Mouse (Mus musculus) c-Kit-positive CD71-negative TER-119-negative erythroid progenitor cells, embryonic 14.5 days (primary cell): ENCODE data around the gene Muc13.

ENCODE experiments used
- DNase-seq: peaks from one replicate; pipeline ENCODE4 v3.0.0-alpha.2; 2013; ENCODE audit warnings: low read depth

Muc13 gene

DNA sequence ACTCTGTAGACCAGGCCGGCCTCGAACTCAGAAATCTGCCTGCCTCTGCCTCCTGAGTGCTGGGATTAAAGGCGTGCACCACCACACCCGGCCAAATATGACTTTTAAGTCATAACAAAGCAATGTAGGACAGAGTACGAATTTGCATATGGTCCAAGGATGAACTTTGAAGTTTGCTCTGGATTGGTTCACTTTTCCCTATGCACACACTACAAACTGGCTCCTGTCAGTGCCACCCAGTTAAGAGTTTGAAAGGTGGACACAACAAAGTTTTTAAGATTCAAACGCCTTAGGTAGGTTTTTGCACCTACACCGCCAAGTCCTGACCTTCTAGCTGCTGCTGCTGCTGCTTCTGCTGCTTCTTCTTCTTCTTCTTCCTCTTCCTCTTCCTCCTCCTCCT, 34.7 kb downstream of the Muc13 start:
- no peak for DNase-seq

DNA sequence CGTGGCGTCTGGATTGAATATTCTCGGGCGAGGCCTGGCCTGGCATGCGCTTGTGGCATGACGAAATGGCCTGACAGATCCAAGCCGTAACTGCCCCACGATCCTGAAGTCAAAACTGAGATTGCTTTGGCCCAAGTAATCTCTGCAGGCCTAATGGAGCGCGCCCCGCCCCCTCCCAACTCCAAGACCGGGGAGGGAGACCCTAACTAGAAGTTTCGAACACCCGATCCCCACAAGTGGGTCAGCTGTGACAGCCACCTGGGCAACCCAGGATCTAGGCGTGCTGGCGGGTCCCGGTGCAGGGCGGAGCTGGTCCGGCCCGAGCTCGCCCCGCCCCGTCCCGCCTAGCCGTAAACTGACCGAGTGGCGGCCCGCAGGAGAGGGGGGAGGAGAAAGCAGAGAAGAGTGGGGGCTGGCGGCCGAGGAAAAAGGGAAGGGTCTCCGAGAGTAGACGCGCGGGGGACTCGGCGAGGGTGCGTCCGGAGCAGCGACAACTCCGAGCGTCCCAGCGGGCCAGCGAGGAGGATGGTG, 35.5 kb downstream of the Muc13 start, which contains the start of gene Itgb5:
Gene Itgb5, plus strand, starts transcription at position 365 of the 531 bp plus-strand sequence.
- DNase-seq: no peak

DNA sequence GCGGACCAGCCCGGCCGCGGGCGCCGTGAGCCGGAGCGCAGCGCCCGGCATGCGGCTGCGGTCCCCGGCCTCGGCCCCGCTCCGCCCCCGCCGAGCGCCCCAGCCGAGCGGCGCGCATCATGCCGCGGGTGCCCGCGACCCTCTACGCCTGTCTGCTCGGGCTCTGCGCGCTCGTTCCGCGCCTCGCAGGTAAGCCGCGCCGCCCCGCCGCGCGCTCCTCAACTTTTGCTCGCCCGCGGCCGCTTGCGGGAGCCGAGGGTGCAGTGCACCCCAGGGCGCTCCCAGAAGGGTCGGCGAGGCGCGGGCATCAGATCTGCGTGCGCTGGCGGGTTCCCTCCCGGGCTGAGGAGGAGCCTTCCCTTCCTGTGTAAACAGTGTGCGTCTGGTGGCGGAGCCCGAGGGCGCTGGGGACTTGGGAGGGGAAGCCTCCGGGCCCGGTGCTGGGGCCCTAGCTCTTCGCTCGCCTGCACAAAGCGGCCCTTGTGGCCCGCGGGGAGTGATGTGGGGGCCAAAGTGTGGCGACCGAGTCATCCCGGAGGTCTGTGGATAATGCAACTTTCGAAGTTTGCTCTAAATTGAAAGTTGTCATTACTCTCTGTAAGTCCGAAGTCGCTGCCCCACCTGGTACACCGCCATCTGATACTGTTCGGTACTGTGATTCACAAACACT, 36.1 kb downstream of the Muc13 start:
- no peak for DNase-seq

DNA sequence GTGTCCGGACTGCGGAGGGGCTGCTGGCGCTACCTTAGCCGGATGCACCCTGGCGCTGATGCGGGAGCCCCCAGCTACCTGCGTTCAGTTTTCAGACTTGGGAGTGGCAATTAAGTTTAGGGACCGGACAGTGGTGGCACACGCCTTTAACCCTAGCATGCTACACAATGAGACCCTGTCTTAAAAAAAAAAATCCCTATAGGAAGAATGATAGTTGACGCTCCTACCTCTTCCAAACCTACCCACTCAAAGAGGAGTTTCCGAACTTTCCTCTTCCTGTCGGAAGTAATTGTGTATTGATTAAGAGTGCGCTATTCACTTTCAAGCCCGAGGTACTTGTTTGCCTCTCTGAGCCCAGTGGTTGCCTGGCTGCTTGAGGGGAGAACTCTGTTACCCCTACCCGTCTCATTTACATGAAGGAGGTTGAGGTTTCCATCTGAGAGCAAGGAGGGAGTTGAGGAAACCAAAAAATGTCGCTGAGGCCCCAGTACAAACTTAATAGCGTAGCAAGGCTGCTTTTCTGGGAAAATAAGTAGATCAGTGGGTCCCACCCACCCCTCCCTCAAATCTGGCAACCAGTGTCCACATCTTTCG, 36.8 kb downstream of the Muc13 start:
- no peak for DNase-seq

DNA sequence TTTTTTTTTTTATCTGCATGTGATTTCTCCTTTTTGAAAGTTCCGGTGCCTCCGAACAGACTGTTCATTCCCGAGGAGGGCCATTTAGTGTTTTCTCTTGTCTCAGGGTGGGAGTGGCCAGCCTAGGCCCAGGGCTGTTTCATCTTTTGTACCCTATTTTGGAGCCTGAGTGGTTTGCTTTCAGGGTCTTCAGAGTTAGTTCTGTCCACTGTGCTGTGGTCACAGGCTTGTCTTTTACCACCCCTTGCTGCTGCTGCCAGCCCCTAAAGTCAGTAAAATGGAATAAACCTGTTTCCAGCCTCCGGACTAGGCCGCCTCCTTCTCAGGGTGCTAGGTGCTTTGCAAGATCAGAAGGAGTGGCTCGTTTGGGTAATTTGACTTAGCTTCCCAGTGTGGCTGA, 38.2 kb downstream of the Muc13 start:
- DNase-seq: no peak

DNA sequence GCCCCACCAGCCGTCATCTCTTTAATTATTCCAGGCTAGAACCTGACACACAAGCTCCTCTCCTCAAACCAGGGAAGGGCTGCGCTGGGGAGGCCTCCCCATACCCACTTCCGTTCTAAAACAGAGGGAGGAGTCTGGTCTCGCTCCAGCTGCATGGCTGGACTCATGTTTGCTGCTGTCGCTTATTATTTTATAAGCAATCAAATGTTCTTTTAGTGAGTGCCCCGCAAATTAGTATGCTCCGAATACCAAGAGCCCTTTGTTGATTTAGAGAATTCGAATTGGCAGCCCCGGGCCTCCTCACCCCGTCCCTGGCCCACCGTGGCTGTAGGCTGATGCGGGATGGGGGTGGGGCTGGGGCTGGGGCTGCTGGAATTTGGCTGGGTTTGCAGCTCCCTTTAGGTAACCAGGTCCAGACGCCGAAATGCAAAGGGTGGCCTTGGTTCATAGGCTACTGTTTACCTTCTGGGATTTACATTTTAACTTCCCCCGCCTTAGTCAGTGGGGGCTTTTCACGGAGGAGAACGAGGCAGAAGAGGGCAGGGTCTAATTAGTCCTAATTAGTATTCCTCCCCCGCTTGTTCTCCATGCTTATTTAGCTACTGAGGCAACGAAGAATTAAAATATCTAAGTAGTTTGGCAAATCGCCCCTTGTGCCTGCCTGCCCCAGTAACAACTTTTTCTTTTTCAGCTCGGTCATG, 39.0 kb downstream of the Muc13 start:
- no peak for DNase-seq

DNA sequence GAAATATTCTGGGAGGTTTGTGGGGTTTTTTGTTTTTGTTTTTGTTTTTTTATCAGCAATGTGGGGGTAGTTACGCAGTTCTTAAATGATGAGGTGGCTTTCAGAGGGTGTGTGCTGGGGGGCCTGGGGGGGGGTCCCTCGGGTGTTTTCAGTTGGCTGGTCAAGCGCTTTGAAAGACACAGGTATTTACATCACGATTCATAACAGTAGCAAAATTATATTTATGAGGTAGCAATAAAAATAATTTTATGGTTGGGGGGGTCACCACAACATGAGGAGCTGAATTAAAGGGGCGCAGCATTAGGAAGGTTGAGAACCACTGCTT, 39.6 kb downstream of the Muc13 start:
- no peak for DNase-seq

DNA sequence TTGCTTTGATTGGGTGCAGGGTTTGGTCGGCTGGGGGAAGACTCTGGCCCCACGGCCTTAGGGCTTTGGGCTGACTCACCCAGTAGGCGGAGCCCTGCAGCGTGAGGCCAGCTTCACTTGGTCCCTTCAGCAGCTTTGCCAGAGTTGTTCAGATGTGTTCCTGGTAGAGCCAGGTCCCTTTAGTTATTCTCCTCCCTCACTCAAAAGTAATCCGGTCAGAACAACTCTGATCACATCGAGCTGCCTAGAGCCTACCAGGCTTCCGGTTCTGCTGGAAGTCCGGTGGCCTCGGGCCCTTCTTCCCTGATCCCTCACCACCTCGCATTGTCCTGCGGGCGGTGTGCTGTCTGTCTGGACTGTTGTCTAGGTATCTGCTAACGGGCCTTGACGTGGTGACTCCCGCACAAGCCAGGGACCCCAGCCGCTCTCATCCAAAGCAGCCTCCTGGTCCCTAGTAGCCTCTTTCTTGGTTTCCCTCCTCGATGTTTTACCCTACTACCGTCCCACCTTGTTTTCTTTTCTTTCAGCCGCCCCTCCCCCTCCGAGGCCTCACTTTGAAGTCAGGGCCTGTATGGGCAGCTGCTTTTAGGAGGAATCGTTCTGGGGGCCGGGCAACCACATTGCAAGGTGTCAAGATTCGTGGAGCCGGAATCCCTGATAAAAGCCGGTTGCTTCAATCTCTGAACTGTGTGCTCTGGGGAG, 40.1 kb downstream of the Muc13 start:
- no peak for DNase-seq

DNA sequence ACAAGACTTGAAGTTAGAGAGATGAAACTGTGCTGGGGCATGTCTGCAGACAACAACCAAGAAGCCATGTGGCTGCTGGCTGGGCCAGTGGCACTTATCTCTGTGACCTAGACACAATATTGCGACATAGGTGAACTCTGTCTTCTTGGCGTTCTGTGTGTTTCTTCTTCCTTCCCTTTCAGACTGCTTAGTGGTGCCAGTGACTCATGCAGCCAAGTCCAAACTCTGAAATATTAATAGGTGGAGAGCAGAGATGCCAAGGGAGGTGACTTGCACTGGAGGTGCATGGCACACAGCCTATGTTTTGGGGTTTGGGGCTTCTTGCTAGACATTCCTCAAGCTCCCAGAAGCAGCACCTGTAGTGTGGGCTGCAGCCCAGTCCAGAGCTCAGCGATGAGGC, 42.8 kb downstream of the Muc13 start:
- DNase-seq: no peak

DNA sequence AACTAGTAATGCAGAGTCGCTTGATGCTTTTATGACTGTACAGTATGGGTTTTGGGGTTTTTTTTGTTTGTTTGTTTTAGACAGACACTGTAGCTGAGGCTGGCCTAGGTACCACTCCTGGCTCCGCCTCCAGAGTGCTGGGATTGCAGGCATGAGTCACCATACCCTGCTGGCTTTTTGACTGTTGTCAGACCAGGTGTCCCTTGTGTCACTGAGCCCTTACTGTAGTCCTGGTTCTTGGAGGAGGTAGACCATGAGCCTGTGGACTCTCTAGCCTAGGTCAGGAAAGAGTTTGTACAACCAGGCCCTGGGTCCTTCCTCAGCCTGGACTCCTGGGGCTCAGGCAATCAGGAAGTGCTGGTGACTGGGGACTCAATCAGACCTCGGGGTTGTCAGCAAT, 43.4 kb downstream of the Muc13 start:
- DNase-seq: no peak

DNA sequence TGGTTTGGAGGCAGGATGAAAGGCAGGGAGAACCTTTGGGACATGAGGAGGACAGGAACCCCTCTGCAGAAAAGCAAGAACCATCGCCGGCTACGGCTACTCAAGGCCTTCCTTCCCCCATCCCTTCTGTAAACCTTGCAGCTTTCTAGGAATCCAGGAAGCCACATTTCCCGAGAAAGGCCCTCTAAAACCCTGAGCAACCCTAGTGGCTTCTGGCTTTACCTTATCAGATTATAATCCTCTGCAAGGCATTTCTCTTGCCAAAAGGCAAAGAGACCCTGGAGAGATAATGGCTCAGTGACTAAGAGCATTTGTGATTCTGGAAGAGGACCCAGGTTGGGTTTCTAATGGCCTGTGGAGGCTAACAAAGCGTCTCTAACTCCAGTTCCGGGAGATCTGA, 46.8 kb downstream of the Muc13 start:
- DNase-seq: no peak

DNA sequence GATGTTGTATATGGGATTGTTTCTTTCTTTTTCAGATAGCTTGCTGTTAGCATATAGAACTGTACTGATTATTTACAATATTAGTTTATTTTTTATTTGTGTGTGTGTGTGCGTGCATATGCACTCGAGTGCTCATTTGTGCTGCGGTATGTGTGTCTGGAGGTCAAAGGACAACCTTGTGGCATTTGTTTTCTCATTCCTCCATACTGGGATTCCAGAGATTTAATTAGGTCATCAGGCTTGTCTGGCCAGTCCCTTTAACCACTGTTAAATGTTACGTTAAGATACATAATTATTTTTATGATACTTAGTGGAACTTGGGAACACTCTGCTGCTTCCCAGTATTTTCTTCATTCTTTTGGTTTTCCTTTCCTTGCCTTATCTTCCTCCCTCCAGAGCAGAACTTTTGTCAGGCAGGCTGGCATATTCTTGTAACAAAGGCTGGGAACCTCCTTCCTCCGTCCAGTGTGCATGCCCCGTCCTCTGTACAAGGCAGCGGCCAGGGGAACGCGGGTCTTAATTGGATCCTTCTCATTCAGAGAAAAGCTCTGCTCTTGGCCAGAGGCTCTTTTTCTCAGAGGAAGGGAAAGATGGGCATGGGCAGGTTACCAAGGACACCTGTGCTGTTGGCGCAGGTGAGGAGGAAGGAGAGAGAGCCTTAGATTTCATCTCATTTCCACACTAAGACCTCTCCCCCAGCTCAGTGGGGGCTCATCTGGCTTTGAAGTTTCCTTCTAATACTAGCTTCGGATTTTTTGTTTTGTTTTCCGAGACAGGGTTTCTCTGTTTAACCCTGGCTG, 48.4 kb downstream of the Muc13 start:
- no peak for DNase-seq

DNA sequence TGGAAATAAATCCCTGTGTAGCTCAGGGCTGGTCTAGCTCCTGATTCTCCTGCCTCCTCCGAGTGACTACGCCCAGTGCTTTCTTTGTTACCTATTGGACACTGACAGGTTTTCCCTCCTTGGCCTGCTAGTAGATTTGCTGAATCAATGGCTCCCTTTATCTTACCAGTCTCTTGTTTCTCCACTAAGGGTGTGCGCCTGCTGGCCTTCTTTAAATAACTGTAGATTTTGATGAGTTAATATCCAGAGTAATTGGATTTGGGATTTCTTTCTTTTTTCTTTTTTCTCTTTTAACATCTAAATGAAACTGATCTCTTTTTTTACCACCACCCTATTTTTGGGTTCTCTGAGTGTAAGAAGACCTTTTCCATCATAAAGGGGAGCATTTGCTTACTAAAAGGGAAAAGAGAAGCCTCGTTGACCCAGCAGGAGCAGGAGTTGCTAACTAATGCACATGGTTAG, 50.3 kb downstream of the Muc13 start:
- DNase-seq: no peak

DNA sequence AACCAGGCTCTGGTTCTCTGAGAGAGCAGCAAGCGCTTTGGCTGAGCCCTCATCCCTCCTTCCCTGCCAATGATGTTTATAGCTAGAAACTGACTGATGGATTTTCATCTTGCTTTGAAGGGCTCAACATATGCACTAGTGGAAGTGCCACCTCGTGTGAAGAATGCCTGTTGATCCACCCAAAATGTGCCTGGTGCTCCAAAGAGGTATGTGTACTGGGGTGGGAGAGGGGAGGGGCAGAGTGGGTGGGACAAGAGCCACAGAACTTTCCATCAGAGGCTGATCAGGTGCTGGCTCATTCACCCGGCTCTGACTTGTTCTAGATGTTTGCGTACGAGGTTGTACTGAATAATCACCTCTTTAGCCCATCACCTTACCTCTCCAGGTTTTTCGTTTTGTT, 51.0 kb downstream of the Muc13 start:
- no peak for DNase-seq

DNA sequence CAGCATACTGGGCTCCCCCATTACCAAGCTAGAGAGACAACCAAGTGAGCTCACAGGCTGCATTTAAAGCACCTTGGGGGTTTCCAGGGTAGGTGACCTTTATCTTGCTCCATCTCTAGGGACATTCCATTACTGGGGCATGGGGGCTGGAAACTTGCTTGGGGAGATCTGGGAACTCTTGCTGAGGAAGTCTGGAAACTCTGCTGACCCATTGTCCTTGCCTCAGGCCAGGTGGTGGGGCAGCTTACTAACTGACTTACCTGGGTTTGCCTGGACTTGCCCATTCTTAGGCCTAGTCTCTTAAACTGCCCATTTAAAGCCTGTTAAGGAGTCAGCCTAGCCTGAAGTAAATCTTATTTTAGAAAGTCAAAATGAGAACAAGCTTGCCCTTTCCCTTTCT, 59.4 kb downstream of the Muc13 start:
- no peak for DNase-seq

DNA sequence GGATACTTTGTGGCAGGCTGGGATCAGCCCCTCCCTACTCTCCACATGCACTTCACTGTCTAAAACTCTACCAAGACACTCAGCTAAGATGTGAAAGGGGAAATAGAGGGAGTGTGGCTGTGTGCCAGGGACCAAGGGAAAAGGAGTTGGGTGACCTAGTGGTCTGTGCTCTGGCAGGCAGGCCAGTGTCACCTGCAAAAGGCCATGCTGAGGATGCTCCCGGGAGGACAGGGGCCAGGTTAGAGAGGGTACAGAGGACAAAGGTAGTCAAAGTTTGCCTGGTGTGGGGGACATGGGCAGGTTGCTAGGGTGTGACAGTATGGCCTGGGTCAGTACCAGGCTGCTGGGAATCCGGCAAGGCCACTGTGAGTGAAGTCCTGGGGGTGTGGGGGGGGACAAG, 64.9 kb downstream of the Muc13 start:
- DNase-seq: no peak

DNA sequence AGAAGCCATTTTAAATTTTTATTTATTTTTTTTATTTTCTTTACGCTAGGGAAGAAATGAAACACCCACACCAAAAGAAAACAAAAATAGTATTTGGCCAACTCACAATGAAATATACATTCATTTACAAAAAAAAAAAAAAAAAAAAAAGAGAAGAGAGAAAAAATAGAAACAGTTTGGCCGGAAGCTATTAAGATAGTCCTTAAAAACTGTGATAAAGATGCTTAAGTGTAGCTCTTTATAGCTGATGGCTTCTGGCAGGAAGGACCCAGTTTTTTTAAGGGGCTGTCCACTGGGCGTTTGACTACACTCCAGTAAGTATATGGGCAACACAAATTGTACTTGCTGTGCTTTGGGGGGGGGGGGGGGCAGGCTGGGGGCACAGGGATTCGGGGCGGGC, 65.5 kb downstream of the Muc13 start:
- DNase-seq: no peak

DNA sequence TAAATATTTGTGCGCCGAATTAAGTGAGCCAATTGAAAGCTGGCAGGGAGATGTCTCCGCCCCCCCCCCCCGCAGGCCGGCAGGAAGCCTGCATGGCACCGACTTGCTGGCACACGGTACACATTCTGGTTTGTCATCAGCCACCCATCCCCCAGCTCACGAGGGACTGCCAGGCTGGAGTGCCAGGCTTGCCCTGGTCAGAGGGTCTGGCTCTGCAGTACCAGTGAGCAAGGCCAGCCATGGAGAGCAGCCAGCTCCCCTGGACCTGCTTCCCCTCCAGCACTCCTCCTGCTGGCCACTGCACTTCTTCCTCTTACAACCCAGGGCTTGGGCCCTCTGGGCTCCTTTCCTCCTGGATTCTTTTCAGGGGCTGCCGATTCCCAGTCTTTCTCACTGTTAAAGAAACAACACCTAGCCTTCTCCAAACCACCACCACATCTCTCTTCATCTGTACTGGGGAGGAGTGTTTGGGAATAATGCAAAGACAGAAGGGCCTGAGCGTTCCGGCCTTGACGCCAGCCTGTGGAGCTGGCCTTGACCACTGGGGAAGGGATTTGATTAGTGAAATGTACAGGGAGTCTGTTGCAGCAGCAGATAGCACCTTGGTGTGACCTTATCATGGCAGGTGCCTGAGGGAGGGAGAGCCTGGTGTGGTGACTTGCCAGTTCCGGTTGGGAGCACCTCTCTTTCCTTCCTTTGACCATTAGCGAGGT, 66.3 kb downstream of the Muc13 start:
- no peak for DNase-seq

DNA sequence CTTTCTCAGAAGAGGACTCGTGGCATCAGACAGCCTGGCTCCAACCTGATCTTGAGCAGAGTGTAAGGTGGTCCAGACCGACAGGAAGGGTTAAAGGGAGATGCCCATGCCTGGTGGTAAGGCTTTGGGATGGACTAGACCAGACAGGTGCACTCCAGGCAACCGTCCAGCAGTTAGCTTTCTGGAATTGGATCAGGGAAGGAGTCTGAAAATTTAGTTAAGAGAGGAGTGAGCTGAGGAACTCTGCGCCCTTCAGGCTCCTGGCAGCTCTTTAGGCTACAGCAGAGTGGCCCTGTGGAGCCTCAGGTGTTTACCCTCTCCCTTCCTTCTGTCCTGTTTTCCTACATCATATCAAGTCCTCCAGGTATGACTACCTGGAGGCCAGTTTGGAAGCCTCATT, 68.6 kb downstream of the Muc13 start:
- DNase-seq: no peak

DNA sequence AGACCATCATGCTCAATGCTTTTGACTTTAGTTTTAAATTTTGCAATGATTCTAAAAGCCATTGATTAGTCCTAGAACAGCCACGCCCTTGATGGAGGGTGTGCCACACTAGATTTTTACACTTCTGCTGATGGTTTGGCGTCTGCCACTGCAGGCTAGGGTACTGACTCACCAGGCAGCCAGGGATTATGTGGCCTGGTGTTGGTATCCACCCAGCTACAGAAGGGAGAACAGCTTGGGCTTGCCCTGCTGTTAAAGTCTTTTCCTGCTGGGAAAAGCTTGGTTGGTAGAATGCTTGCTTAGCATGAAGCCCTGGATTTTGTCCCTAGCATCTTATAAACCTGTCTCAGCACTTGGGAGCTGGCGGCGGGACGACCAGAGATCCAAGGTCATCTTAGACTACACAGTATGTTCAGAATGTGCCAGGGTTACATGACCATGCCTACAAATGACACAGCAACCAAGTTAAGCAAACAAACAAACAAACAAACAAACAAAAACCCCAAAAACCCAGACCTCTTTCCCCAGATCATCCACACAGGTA, 69.4 kb downstream of the Muc13 start:
- DNase-seq: no peak
